Mouse (Mus musculus): ENCODE measurements around the gene Mettl27.

GRCm38 (mm10) chr5:134955491-134955890 lies 23.3 kb downstream of the Mettl27 start:
- TF ChIP-seq TAL1 (IDR thresholded peaks at IDR 0.05; ENCODE audit: low read length) = no peak
- TF ChIP-seq GATA1 (IDR thresholded peaks at IDR 0.05; ENCODE audit: low read length) = no peak
